In the genomic region with DNA sequence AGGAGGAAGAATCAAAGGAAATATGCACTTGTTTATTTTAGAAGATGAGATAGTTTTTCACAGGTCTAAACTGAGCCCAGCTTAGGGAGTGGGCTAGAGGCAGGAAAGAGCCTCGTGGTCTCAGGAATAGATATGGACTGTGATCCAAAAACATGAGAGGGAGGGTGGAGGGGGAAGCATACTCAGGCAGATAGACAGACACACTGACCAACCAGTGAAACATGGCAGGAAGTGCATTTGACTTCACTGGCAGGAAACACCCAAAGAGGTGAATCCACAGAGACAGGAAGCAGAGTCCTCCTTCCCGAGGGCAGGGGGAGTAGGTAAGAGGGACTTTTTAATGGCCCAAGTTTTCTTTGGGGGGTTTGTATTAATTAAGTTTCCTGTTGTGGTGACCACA, we compare ENCODE assay signal across 11 mouse cellular contexts. TPM values are rescaled to one million over a fixed set of nuclear protein-coding genes. Genes with fewer than 3 reads are reported as not detected.
DNase-seq lines count a peak whose midpoint lies in the region; ATAC-seq and TF ChIP-seq lines count a peak whose summit lies in the region.
"Had no signal": no experiment of that assay in that cellular context is flagged by ENCODE, and none has a peak within 500 bp of the region (broad histone marks: within the 10 kb centered on the region; RNA-seq: fewer than 3 reads in every experiment).

No protein-coding gene starts in this region.

- DNase-seq in heart, postnatal 14 days: no peak
- peak; percentile 81 for DNase-seq in 416B (ENCODE audit: low read depth)
- DNase-seq in frontal cortex, adult 2 months (ENCODE audit: extremely low spot score in 1 of 2, low spot score in 1 of 2): no peak
- DNase-seq: layer of hippocampus, adult 9-11 months had no signal

- no peak; the same call in 1 of the 2 replicates for ATAC-seq in heart, embryonic 14.5 days (ENCODE audit: insufficient number of reproducible peaks, insufficient read depth, low FRiP score, low read depth)
- peak; percentile 79 for ATAC-seq in activated CD4-positive, CD25-positive, alpha-beta regulatory T cell, adult 4 months
- ATAC-seq in megakaryocyte-erythroid progenitor cell, adult 5-6 weeks (replicated peaks; ENCODE audit: low FRiP score, low TSS enrichment, poor library complexity, severe bottlenecking): peak; percentile 51
- ATAC-seq in midbrain, embryonic 15.5 days (replicated peaks): no peak
- no peak for ATAC-seq in intestine, postnatal 0 days

- TF ChIP-seq CTCF in intestine, postnatal 0 days (IDR thresholded peaks at IDR 0.05; ENCODE audit: low read depth): no peak

- peak overlapping the region; percentile 28; the same call in 1 of the 2 replicates for H3K4me2 ChIP-seq in heart, embryonic 14.5 days (ENCODE audit: low read length)
- H3K4me2 ChIP-seq in midbrain, embryonic 15.5 days: no peak overlapping the region
- H3K4me2 ChIP-seq in intestine, postnatal 0 days (replicated peaks; ENCODE audit: low read depth): no peak overlapping the region
- H3K4me2 ChIP-seq: hindbrain, embryonic 13.5 days had no signal

- H3K27ac ChIP-seq in heart, embryonic 14.5 days (replicated peaks in 1 of 2; ENCODE audit: control insufficient read depth in 1 of 2, insufficient read depth in 1 of 2, low read depth in 2 of 2, low read length in 2 of 2): peak overlapping the region in 1 of 2 experiments; percentile 39; a peak in 1 of 4 replicates
- no peak overlapping the region for H3K27ac ChIP-seq in midbrain, embryonic 15.5 days
- no peak overlapping the region for H3K27ac ChIP-seq in intestine, postnatal 0 days (ENCODE audit: low read depth, low read length)
- H3K27ac ChIP-seq: hindbrain, embryonic 13.5 days; liver, embryonic 14.5 days had no signal

- H3K27me3 ChIP-seq in heart, embryonic 14.5 days (ENCODE audit: control insufficient read depth, insufficient read depth, low read length): no peaks in the 10 kb centered on the region
- no peaks in the 10 kb centered on the region for H3K27me3 ChIP-seq in midbrain, embryonic 15.5 days (replicated peaks)
- no peaks in the 10 kb centered on the region for H3K27me3 ChIP-seq in intestine, postnatal 0 days (replicated peaks; ENCODE audit: control insufficient read depth, insufficient read depth, low read length)
- H3K27me3 ChIP-seq: hindbrain, embryonic 13.5 days had no signal

- intact Hi-C loops in heart, postnatal 14 days (cut with DNase I): no loop called here

- no peaks in the 10 kb centered on the region for H3K36me3 ChIP-seq in heart, embryonic 14.5 days (ENCODE audit: control insufficient read depth, insufficient read depth, low read length)
- no peaks in the 10 kb centered on the region for H3K36me3 ChIP-seq in midbrain, embryonic 15.5 days (replicated peaks)
- H3K36me3 ChIP-seq in intestine, postnatal 0 days (ENCODE audit: control insufficient read depth, insufficient read depth): no peaks in the 10 kb centered on the region
- H3K36me3 ChIP-seq: hindbrain, embryonic 13.5 days had no signal

- H3K4me3 ChIP-seq in heart, embryonic 14.5 days (ENCODE audit: control insufficient read depth in 1 of 2, insufficient read depth in 1 of 2, low read depth in 1 of 2, low read length in 2 of 2): no peak overlapping the region
- no peak overlapping the region for H3K4me3 ChIP-seq in midbrain, embryonic 15.5 days
- H3K4me3 ChIP-seq in intestine, postnatal 0 days (ENCODE audit: low read depth, low read length): no peak overlapping the region
- H3K4me3 ChIP-seq: hindbrain, embryonic 13.5 days had no signal

- WGBS in heart, embryonic 14.5 days: 53% methylated on average over 2 of the region's 2 CpGs
- WGBS in midbrain, embryonic 15.5 days: 79% methylated on average over 2 of the region's 2 CpGs
- WGBS in intestine, postnatal 0 days: 52% methylated on average over 2 of the region's 2 CpGs

- peaks cover 2 to 11% of the 10 kb centered on the region in 2 experiments; a peak in 3 of 4 replicates for H3K4me1 ChIP-seq in heart, embryonic 14.5 days (ENCODE audit: control insufficient read depth in 2 of 2, insufficient read depth in 2 of 2, low read length in 2 of 2)
- no peaks in the 10 kb centered on the region for H3K4me1 ChIP-seq in midbrain, embryonic 15.5 days
- peaks cover 21% of the 10 kb centered on the region for H3K4me1 ChIP-seq in intestine, postnatal 0 days (replicated peaks; ENCODE audit: control insufficient read depth, insufficient read depth, low read length)

- H3K9me3 ChIP-seq in heart, embryonic 14.5 days (ENCODE audit: control insufficient read depth, low read length): no peaks in the 10 kb centered on the region
- no peaks in the 10 kb centered on the region for H3K9me3 ChIP-seq in midbrain, embryonic 15.5 days
- H3K9me3 ChIP-seq in intestine, postnatal 0 days (ENCODE audit: control insufficient read depth): no peaks in the 10 kb centered on the region
- H3K9me3 ChIP-seq: hindbrain, embryonic 13.5 days had no signal

- H3K9ac ChIP-seq in heart, embryonic 14.5 days (ENCODE audit: low read length): no peak overlapping the region
- H3K9ac ChIP-seq in midbrain, embryonic 15.5 days: no peak overlapping the region
- H3K9ac ChIP-seq in intestine, postnatal 0 days (ENCODE audit: low read depth, low read length): no peak overlapping the region
- H3K9ac ChIP-seq: hindbrain, embryonic 13.5 days; liver, embryonic 14.5 days had no signal

RNA-seq across cellular contexts. Expression of a gene that starts 25.7 kb away (rescaled TPM):
- polyA plus RNA-seq in heart, embryonic 14.5 days (2014; fragmentation: Nextera tagmentation; extraction: Ambion mirVana): 5.3 and 6.0 TPM in 2 replicates
- 10 to 100 TPM; 15.6 to 15.7 TPM for total RNA-seq in heart, postnatal 14 days (2021)
- polyA plus RNA-seq in activated CD4-positive, CD25-positive, alpha-beta regulatory T cell, adult 4 months (2017; shearing (Covaris generic)): 10 to 100 TPM; 13.8 to 15.5 TPM
- 18.9 and 23.8 TPM in 2 replicates for total RNA-seq in megakaryocyte-erythroid progenitor cell, adult 5-6 weeks (2014; fragmentation: Nextera tagmentation)
- 16.0 and 17.2 TPM in 2 replicates for total RNA-seq in megakaryocyte-erythroid progenitor cell, adult 5-6 weeks (2017)
- 15.0 and 17.0 TPM in 2 replicates for polyA plus RNA-seq in midbrain, embryonic 15.5 days (2015; fragmentation: Nextera tagmentation; extraction: Ambion mirVana)
- 4.1 and 4.5 TPM in 2 replicates for polyA plus RNA-seq in intestine, postnatal 0 days (2015; fragmentation: Nextera tagmentation; extraction: Ambion mirVana)
- polyA plus RNA-seq in frontal cortex, adult 2 months (2012; rRNA removed): 34.7 and 36.0 TPM in 2 replicates

Comparison
In these comparisons a context has a peak if more than half of its experiments do, and no peak if none do; other contexts are left out.
1. ATAC-seq: peak in activated CD4-positive, CD25-positive, alpha-beta regulatory T cell, adult 4 months (single experiment) and megakaryocyte-erythroid progenitor cell, adult 5-6 weeks (single experiment); none in heart, embryonic 14.5 days (single experiment), midbrain, embryonic 15.5 days (single experiment) and intestine, postnatal 0 days (single experiment).